Mouse (Mus musculus) heart, embryonic 10.5 days (tissue): ENCODE results near the gene Paqr9. TPM values are rescaled to one million over a fixed set of nuclear protein-coding genes. Genes with fewer than 3 reads are reported as not detected.
A peak's percentile ranks its signal among the peaks of the same experiment; 100 is the strongest.

Source experiments
- DNase-seq: peaks from one replicate; pipeline ENCODE4 v3.0.0-alpha.2; 2017; ENCODE audit warnings: low spot score
- H3K27ac ChIP-seq: fragments of 300-500 bp; sonication (generic); 2 replicates; pipeline ENCODE4 v1.5.1; 2016; ENCODE audit warnings: mild to moderate bottlenecking
- H3K27me3 ChIP-seq: fragments of 300-500 bp; sonication (generic); 2 replicates; pipeline ENCODE4 v1.6.1; 2016; ENCODE audit warnings: mild to moderate bottlenecking; ENCODE audit not compliant: poor library complexity, insufficient read depth, severe bottlenecking
- H3K36me3 ChIP-seq: fragments of 300-500 bp; sonication (generic); 2 replicates; pipeline ENCODE4 v1.6.1; 2016; ENCODE audit warnings: mild to moderate bottlenecking, moderate library complexity
- H3K4me1 ChIP-seq: fragments of 300-500 bp; sonication (generic); 2 replicates; pipeline ENCODE4 v1.6.1; 2016; ENCODE audit warnings: mild to moderate bottlenecking
- H3K4me3 ChIP-seq: fragments of 300-500 bp; sonication (generic); 2 replicates; pipeline ENCODE4 v1.5.1; 2016; ENCODE audit warnings: mild to moderate bottlenecking, moderate library complexity
- H3K9me3 ChIP-seq: fragments of 300-500 bp; sonication (generic); 2 replicates; pipeline ENCODE4 v1.6.1; 2016; ENCODE audit warnings: mild to moderate bottlenecking, moderate library complexity
- WGBS: fragments of 180-500 bp; shearing (Covaris S2); methylation state at CpG from one replicate; pipeline ENCODE4 v1.1.7; 2016; 5-methylcytosine and 5-hydroxymethylcytosine counted together
- polyA plus RNA-seq: library from polyadenylated mRNA; unstranded; fragments of >200 nt; fragmentation: Nextera tagmentation; extraction: Ambion mirVana; gene quantifications from 2 replicates; pipeline ENCODE4 v1.2.1, GENCODE M21; 2016

Paqr9 gene
- polyA plus RNA-seq, 1 experiment from 2014 or later, result 3.3 TPM

DNA sequence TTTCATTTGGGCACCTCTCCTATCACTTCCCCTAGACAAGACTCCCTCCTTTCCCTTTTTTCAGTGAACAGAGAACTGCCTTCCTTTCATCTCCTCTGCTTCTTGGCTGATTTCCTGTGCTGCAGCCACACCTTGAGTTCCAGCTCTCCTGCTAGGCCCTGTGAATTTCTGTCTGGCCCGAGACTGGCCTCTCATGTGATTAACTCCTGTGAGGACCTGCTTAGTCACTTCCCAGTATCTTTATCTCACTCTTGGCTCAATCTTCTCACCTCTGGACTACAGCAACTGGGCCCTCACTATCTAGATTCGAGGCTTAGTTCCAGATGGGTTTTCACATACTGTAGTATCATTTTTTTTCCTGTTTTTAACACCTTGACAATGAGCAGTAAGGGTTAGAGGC lies 31.8 kb upstream of the Paqr9 start:
- Histone ChIP-seq H3K4me3 (no peak overlapping the region), H3K4me1 (0 out of 2 replicates have a peak, but pooled peaks cover 5% of the 10 kb centered on the region), H3K9me3 (no peaks in the 10 kb centered on the region), H3K27me3 (no peaks in the 10 kb centered on the region), H3K27ac (no peak overlapping the region), H3K36me3 (no peaks in the 10 kb centered on the region)
- WGBS, result 16% methylated on average over 2 of the region's 2 CpGs
- no peak for DNase-seq

DNA sequence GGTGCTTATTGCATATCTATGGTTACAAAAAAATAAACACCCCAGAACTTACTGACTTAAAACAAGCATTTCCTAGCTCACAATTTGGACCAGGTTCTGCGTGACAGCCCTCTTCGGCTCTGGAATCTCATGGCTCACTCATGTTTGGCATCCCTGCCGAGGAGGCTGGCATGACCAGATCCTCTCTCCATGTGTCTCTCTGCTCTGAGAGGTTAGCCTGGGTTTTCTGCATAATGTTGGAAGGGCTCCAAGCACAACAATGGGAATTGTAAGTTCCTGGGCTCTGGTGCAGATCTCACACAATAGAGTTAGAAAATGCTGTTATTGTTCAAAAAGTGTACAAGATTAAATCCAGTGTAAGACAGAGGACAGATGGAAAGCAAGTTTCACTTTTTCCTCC lies 28.3 kb upstream of the Paqr9 start:
- Histone ChIP-seq H3K9me3 (no peaks in the 10 kb centered on the region), H3K27ac (no peak overlapping the region), H3K36me3 (no peaks in the 10 kb centered on the region), H3K4me1 (0 out of 2 replicates have a peak, but pooled peaks cover 2% of the 10 kb centered on the region), H3K4me3 (no peak overlapping the region), H3K27me3 (no peaks in the 10 kb centered on the region)
- WGBS, result 72% methylated on average over 3 of the region's 3 CpGs
- DNase-seq, result no peak

DNA sequence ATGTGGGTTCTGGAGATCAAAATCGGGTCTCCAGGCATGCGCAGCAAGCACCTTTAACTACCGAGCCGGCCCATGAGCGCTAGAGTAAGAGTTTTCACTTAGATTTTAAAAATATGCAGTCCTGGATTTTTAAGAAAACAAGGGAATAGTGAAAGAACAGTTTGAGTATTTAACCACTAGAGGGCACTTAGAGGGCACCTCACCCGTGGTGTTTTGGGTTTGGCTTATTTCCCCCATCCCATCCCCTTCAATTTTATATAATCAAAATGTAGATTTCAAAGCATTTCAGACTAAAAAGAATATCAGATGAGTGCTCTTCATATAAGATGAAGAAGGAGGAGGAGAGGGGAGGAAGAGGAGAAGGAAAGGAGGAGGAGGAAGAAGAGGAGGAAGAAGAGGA lies 25.6 kb upstream of the Paqr9 start:
- Histone ChIP-seq H3K36me3 (no peaks in the 10 kb centered on the region), H3K27ac (no peak overlapping the region), H3K9me3 (no peaks in the 10 kb centered on the region), H3K27me3 (no peaks in the 10 kb centered on the region), H3K4me1 (no peaks in the 10 kb centered on the region), H3K4me3 (no peak overlapping the region)
- DNase-seq, result no peak
- 28% methylated on average over 6 of the region's 6 CpGs for WGBS

DNA sequence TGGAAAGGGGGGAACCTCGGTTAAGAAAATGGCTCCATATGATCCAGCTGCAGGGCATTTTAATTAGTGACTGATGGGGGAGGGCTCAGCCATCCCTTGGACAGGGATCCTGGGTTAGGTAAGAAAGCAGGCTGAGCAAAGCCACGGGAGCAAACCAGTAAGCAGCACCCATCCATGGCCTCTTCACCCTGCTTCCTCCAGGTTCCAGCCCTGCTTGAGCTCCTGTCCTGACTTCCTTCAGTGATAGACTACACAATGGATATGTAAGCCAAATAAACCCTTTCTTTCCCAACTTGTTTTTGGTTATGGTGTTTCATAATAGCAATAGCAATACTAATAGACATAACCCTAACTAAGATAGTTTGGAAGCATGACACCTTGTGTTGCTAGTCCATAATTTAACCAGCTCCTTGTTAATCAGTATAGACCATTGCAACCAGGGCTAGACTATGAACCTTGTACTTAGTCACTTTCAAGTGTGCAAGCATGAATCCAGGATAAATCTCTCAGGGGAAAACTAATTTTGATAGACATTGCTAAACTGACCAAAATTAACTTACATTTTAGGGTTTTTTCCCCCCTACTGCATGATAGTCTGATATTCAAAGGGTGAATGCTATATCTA lies 20.2 kb upstream of the Paqr9 start:
- Histone ChIP-seq H3K27ac (no peak overlapping the region), H3K36me3 (no peaks in the 10 kb centered on the region), H3K9me3 (no peaks in the 10 kb centered on the region), H3K4me3 (no peak overlapping the region), H3K4me1 (no peaks in the 10 kb centered on the region), H3K27me3 (0 out of 2 replicates have a peak, but pooled peaks cover 5% of the 10 kb centered on the region)
- DNase-seq, result no peak
- WGBS, result 74% methylated on average over 2 of the region's 2 CpGs

DNA sequence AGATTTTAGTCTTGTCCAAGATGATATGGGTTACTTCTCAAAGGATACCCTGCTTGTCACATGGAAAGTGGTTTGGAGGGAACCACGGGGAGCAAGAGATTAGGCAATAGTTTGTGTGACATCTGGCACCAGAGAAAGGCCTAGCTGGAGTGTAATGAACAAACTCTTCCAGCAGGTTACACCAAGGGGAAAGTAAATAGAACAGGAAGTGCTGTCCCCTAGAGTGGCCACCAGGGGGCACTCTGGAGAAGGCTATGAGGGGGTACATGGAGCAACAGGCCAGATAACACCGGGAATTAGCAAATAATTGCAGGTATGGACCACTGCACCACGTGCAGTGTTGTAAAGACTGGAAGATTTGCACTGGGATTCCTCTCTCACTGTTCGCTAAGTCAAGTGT lies 19.0 kb upstream of the Paqr9 start:
- H3K4me3 ChIP-seq, result no peak overlapping the region
- no peaks in the 10 kb centered on the region for H3K9me3 ChIP-seq
- H3K27me3 ChIP-seq, result 0 out of 2 replicates have a peak, but pooled peaks cover 5% of the 10 kb centered on the region
- WGBS, result 54% methylated on average over 4 of the region's 4 CpGs
- no peak for DNase-seq
- no peaks in the 10 kb centered on the region for H3K4me1 ChIP-seq
- no peaks in the 10 kb centered on the region for H3K36me3 ChIP-seq
- H3K27ac ChIP-seq, result no peak overlapping the region

DNA sequence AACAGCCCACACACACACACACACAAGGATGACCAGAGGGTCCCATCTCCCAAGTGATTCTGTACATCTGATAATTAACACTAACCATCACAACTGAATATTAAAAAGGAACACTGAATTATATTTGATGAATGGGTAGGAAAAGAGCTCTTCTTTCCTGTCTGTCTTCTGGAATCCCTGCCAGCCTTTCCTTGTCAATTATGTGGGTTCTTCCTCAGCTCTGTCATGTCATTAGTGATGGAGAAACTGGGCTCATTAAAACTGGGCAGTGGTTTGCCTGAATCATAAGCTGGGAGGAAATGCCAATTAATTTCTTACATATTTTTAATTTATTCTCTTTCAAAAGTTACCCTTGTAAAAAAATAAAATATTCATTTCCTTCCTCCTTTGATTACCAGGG lies 18.2 kb upstream of the Paqr9 start:
- Histone ChIP-seq H3K27ac (no peak overlapping the region), H3K4me1 (no peaks in the 10 kb centered on the region), H3K36me3 (no peaks in the 10 kb centered on the region), H3K4me3 (no peak overlapping the region), H3K9me3 (no peaks in the 10 kb centered on the region), H3K27me3 (0 out of 2 replicates have a peak, but pooled peaks cover 5% of the 10 kb centered on the region)
- DNase-seq, result no peak

DNA sequence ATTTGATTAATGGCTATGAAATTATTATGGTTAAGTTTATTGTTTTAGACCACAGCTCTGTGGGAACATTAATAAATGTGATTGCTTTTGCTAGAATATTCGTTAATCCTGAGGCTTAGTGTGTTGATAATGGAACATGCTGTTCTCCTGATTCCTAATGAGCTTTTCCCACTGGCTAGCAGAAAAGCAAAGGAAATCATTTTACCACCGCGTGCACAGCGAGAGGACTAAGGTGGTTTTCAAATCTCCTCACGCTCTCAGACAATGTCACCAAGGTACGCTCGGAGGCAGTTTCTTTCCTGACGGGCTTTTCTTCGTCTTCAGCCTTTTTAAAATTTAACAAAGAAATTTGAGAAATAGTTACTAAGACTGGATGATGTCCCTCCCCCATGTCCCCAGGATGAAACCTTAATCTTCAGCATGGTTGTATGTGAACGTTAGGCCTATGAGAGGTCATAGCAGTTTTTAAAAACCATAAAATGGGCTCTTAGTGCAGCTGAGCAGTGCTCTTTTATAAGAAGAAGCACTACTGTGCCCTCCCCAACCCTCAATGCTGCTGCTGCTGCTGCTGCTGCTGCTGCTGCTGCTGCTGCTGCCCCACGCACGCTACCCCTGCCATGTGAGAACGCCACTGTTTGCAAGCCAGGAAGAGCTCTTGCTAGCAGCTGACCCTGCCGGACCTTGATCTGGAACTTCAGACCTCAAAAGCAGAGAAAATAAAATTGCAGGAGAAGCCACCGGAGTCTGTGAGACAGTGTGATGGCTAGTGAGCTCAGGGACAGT lies 17.6 kb upstream of the Paqr9 start:
- no peaks in the 10 kb centered on the region for H3K4me1 ChIP-seq
- no peaks in the 10 kb centered on the region for H3K9me3 ChIP-seq
- WGBS, result 84% methylated on average over 15 of the region's 15 CpGs
- H3K36me3 ChIP-seq, result no peaks in the 10 kb centered on the region
- no peak overlapping the region for H3K27ac ChIP-seq
- 0 out of 2 replicates have a peak, but pooled peaks cover 5% of the 10 kb centered on the region for H3K27me3 ChIP-seq
- no peak for DNase-seq
- no peak overlapping the region for H3K4me3 ChIP-seq

DNA sequence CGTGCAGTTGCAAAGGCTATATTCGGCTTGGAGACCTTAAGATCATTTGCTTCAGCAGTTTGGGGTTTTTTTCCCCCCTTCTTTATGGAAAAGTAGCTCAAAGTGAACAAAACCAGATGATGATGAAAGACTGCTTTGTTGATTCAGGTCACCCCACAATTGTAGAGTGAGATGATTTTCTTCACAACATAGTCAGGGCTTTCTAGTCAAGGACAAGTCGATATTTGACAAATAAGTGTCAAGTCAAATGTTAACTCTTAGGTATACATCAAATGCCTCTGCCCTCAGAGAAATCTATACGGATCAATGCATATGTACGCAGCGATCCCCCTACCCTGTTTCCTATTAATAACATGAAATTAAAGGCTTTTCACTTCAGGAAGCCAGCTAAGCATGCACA lies 17.0 kb upstream of the Paqr9 start:
- Histone ChIP-seq H3K4me3 (no peak overlapping the region), H3K27ac (no peak overlapping the region), H3K36me3 (no peaks in the 10 kb centered on the region), H3K9me3 (no peaks in the 10 kb centered on the region), H3K27me3 (0 out of 2 replicates have a peak, but pooled peaks cover 5% of the 10 kb centered on the region), H3K4me1 (no peaks in the 10 kb centered on the region)
- DNase-seq, result no peak
- WGBS, result 85% methylated on average over 6 of the region's 6 CpGs

DNA sequence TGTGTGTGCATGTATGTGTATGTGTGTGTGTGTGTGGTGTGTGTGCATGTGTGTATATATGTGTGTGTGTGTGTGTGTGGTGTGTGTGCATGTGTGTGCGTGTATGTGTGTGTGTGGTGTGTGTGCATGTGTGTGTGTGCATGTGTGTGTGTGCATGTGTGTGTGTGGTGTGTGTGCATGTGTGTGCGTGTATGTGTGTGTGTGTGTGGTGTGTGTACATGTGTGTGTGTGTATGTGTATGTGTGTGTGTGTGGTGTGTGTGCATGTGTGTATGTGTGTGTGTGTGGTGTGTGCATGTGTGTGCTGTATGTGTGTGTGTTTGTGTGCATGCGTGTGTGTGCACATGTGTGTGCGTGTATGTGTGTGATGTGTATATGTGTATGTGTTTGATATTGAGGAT lies 14.9 kb upstream of the Paqr9 start:
- Histone ChIP-seq H3K4me3 (no peak overlapping the region), H3K27me3 (0 out of 2 replicates have a peak, but pooled peaks cover 5% of the 10 kb centered on the region), H3K9me3 (no peaks in the 10 kb centered on the region), H3K27ac (no peak overlapping the region), H3K4me1 (peaks cover 1% of the 10 kb centered on the region; the same call in 1 of the 2 replicates), H3K36me3 (no peaks in the 10 kb centered on the region)
- no peak for DNase-seq
- WGBS, result 83% methylated on average over 4 of the region's 4 CpGs

DNA sequence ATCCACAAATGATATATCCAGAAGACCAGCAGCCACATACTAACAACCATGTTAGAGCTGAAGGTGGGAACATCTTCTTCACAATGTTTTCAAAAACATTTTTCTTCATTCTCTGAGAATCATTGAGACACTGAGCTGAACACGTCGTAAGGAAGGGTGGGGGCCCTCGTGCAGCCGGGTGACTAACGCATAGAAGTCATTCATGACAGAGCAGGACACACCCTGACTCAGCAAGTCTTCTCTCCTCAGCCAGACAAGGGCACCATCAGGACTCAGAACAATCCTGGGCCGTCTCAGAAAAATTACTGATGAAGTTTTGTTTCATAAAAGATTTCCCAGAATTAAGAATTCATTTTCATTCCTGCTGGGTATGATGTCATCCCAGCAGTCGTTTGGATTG lies 12.8 kb upstream of the Paqr9 start:
- Histone ChIP-seq H3K4me1 (peaks cover 15% of the 10 kb centered on the region), H3K27ac (no peak overlapping the region), H3K27me3 (0 out of 2 replicates have a peak, but pooled peaks cover 5% of the 10 kb centered on the region), H3K36me3 (no peaks in the 10 kb centered on the region), H3K9me3 (no peaks in the 10 kb centered on the region), H3K4me3 (no peak overlapping the region)
- 64% methylated on average over 7 of the region's 7 CpGs for WGBS
- no peak for DNase-seq

DNA sequence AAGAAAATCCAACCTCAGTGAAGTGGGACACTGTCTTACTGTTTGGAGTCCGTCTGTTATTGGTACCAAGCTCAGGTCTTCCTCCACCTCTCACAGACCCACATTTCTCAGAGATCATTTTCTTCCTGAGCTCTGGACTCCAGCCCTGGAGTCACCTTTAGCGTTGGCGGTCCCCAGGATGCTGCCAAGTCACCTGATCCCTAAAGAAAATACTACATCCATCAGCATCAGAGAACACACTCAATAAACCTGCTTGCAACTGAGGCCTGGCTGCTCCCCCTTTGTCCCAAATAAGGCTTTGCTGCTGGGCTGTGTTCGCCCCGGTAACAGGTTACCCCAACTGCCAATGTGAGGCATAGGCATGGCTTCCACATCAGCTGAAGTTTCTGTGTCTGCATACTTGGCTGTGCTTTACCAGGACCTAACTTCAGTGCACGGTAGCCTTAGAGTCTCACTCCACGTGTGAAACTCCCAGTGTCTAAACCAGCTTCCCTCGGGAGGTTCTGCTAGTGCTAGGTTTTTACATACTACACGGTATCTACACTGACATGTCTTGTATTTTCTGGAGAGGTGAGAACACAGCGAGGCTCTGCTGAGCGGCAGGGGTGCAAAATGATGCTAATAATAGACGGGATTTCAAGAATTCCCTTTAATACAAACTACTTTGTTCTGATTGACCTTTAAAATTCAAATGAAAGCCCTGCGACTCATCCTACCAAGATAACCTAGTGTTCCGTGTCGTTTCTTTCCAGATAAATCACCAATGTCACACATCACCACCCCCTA lies 9.6 kb upstream of the Paqr9 start:
- peaks cover 22% of the 10 kb centered on the region for H3K4me1 ChIP-seq
- H3K36me3 ChIP-seq, result no peaks in the 10 kb centered on the region
- H3K27ac ChIP-seq, result peak overlapping the region; percentile 57; the same call in 1 of the 2 replicates
- 54% methylated on average over 15 of the region's 15 CpGs for WGBS
- H3K27me3 ChIP-seq, result peaks cover 14% of the 10 kb centered on the region; the same call in 1 of the 2 replicates
- no peak overlapping the region for H3K4me3 ChIP-seq
- no peaks in the 10 kb centered on the region for H3K9me3 ChIP-seq
- no peak for DNase-seq

DNA sequence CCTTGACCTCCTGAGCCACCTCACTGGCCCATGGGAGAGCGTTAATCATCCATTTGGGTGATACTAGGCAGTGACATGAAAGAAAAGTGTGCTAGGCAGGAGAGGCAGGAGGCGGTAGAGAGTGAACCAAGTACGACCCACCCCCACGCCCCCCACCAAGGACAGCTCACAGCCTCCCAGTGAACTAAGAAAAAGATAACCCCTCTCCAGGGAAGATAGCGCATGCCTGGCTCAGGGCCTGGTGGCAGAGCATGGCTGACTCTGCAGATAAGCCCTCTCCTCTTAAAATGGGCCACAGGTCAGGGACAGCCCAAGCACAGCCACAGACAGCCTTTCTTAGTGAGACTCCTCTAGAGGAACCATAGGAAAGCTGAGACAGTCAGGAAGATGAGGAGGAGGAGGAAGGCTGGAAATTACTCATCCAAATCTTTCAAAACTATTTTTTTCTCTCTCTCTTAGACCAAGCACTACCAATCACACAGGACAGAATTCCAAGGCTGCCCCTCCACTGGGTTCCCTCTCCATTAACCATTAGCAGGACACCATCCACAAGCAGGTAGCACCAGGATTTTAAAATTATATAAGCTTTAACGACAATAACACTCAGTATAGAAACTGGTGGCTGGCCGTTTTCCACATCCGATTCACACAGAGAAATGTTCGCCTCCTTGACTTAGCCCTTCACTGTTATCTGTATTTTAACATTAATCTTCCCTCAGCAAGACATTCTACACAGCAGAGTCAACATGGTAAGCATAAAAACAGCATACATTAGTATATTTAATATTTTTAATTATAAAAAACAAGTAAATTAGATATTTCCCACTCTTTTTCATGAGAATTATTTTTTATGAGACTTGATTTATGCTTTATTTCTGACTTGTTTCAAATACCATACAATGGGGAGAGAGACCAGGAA lies 8.3 kb upstream of the Paqr9 start:
- peak overlapping the region; percentile 64 for H3K27ac ChIP-seq
- no peaks in the 10 kb centered on the region for H3K9me3 ChIP-seq
- no peaks in the 10 kb centered on the region for H3K36me3 ChIP-seq
- DNase-seq, result peak; percentile 79
- WGBS, result 39% methylated on average over 9 of the region's 9 CpGs
- H3K27me3 ChIP-seq, result peaks cover 24% of the 10 kb centered on the region; the same call in 1 of the 2 replicates
- H3K4me3 ChIP-seq, result peak overlapping the region; percentile 18; the same call in 1 of the 2 replicates
- peaks cover 22% of the 10 kb centered on the region for H3K4me1 ChIP-seq
